Mouse (Mus musculus) thymus, adult 2 months (tissue): ENCODE results near the gene Fam162b. TPM values are rescaled to one million over a fixed set of nuclear protein-coding genes. Genes with fewer than 3 reads are reported as not detected.

Source experiments
- DNase-seq: peaks from one replicate; pipeline ENCODE4 v3.0.0; 2021
- H3K27ac ChIP-seq: fragments of 200-500 bp; 2 replicates; pipeline ENCODE4 v1.5.1; 2012; ENCODE audit warnings: low read length, control low read depth; ENCODE audit not compliant: control insufficient read depth, insufficient read depth
- H3K27me3 ChIP-seq: fragments of 200-500 bp; 2 replicates; pipeline ENCODE4 v1.6.1; 2012; ENCODE audit warnings: mild to moderate bottlenecking, low read length, moderate library complexity, mixed read lengths; ENCODE audit not compliant: control insufficient read depth, insufficient read depth
- H3K36me3 ChIP-seq: fragments of 200-500 bp; 2 replicates; pipeline ENCODE4 v1.6.1; 2012; ENCODE audit warnings: mild to moderate bottlenecking, low read length, moderate library complexity; ENCODE audit not compliant: control insufficient read depth, insufficient read depth
- H3K4me1 ChIP-seq: fragments of 200-500 bp; replicated peaks from 2 replicates; pipeline ENCODE4 v1.6.1; 2012; ENCODE audit warnings: low read length; ENCODE audit not compliant: control insufficient read depth, insufficient read depth
- H3K4me3 ChIP-seq: fragments of 200-500 bp; 2 replicates; pipeline ENCODE4 v1.5.1; 2012; ENCODE audit warnings: mild to moderate bottlenecking, low read length, control low read depth, moderate library complexity; ENCODE audit not compliant: control insufficient read depth, insufficient read depth
- CTCF ChIP-seq: fragments of 200-500 bp; IDR thresholded peaks from 2 replicates; pipeline ENCODE4 v1.5.1; 2012; ENCODE audit warnings: mild to moderate bottlenecking, control low read depth, low read length, moderate library complexity, borderline replicate concordance; ENCODE audit not compliant: control insufficient read depth, poor library complexity, insufficient read depth; ENCODE audit errors: extremely low read depth
- POLR2A ChIP-seq: fragments of 200-500 bp; IDR thresholded peaks from 2 replicates; pipeline ENCODE4 v1.6.1; 2012; ENCODE audit warnings: mild to moderate bottlenecking, low read length, control low read depth, moderate library complexity; ENCODE audit not compliant: control insufficient read depth, poor library complexity, insufficient read depth; ENCODE audit errors: extremely low read depth
- WGBS: fragments of 180-500 bp; shearing (Covaris S2); methylation state at CpG from one replicate; pipeline ENCODE4 v1.1.7; 2018; 5-methylcytosine and 5-hydroxymethylcytosine counted together
- polyA plus RNA-seq: library from polyadenylated mRNA; depleted of rRNA; stranded (reverse); fragments of >200 nt; gene quantifications from 2 replicates; pipeline ENCODE4 v1.2.3, GENCODE M21; 2012

The Fam162b gene
- polyA plus RNA-seq, 1 experiment, result not detected

- H3K27me3 ChIP-seq, result no peaks in the 10 kb centered on the region
- DNase-seq, result no peak
- no peak overlapping the region for H3K27ac ChIP-seq
- TF ChIP-seq CTCF, result no peak
- TF ChIP-seq POLR2A, result no peak
- 84% methylated on average over 3 of the region's 3 CpGs for WGBS
- no peak overlapping the region for H3K4me3 ChIP-seq
- H3K36me3 ChIP-seq, result no peaks in the 10 kb centered on the region
- H3K4me1 ChIP-seq, result no peaks in the 10 kb centered on the region
Measured at GRCm38 (mm10) chr10:51613421-51613820, 23.1 kb upstream of the Fam162b start.

- Histone ChIP-seq H3K27me3 (no peaks in the 10 kb centered on the region), H3K27ac (no peak overlapping the region), H3K36me3 (no peaks in the 10 kb centered on the region), H3K4me1 (no peaks in the 10 kb centered on the region), H3K4me3 (no peak overlapping the region)
- 55% methylated on average over 9 of the region's 9 CpGs for whole genome bisulfite sequencing
- no peak for TF ChIP-seq CTCF
- no peak for TF ChIP-seq POLR2A
- no peak for DNase-seq
Measured at GRCm38 (mm10) chr10:51611969-51612682, 21.8 kb upstream of the Fam162b start.

- no peak overlapping the region for H3K27ac ChIP-seq
Measured at GRCm38 (mm10) chr10:51609741-51610425, 19.6 kb upstream of the Fam162b start.

GRCm38 (mm10) chr10:51596928-51597635, 6.8 kb upstream of the Fam162b start:
- H3K27ac ChIP-seq, result no peak overlapping the region
- no peaks in the 10 kb centered on the region for H3K4me1 ChIP-seq
- H3K36me3 ChIP-seq, result no peaks in the 10 kb centered on the region
- no peak for TF ChIP-seq CTCF
- TF ChIP-seq POLR2A, result no peak
- H3K4me3 ChIP-seq, result no peak overlapping the region
- 76% methylated on average over 9 of the region's 9 CpGs for WGBS
- DNase-seq, result no peak
- H3K27me3 ChIP-seq, result no peaks in the 10 kb centered on the region

More at GRCm38 (mm10) chr10:51609741-51610425, 19.6 kb upstream of the Fam162b start:
- no peaks in the 10 kb centered on the region for H3K4me1 ChIP-seq
- H3K36me3 ChIP-seq, result no peaks in the 10 kb centered on the region
- DNase-seq, result no peak
- TF ChIP-seq POLR2A (no peak), CTCF (no peak)
- H3K27me3 ChIP-seq, result no peaks in the 10 kb centered on the region
- no peak overlapping the region for H3K4me3 ChIP-seq
- WGBS, result 78% methylated on average over 4 of the region's 4 CpGs

GRCm38 (mm10) chr10:51595001-51595931, 4.9 kb upstream of the Fam162b start:
- Histone ChIP-seq H3K4me3 (no peak overlapping the region), H3K27me3 (no peaks in the 10 kb centered on the region), H3K4me1 (no peaks in the 10 kb centered on the region), H3K27ac (no peak overlapping the region), H3K36me3 (no peaks in the 10 kb centered on the region)
- TF ChIP-seq CTCF (no peak), POLR2A (no peak)
- WGBS, result 48% methylated on average over 10 of the region's 10 CpGs
- DNase-seq, result no peak
